ENCODE assay signal across 31 mouse cellular contexts in the genomic region with DNA sequence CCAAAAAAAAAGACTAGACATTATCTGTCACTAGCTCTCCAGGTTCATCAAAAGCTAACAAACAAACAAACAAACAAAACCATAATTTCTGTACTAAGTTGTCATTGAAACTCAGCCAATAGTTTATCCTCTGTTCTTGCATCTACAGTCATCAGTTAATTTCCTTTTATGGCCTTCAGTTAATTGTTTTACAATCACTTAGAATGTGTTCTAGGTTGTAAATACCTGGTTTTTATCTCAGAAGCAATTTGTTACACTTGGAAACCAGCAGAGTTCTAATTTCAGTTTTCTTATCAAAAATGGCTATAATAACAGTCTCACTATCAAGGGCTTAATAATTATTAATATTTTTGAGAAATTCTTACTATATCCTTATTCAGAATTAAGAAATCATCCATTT. TPM values are rescaled to one million over a fixed set of nuclear protein-coding genes. Genes with fewer than 3 reads are reported as not detected.
"Had no signal": no experiment of that assay in that cellular context is flagged by ENCODE, and none has a peak within 500 bp of the region (broad histone marks: within the 10 kb centered on the region; RNA-seq: fewer than 3 reads in every experiment).

No protein-coding gene starts in this region.

- H3K9ac ChIP-seq: heart, embryonic 13.5 days; heart, embryonic 15.5 days; hindbrain, embryonic 13.5 days; hindbrain, embryonic 15.5 days; kidney, embryonic 15.5 days; limb, embryonic 13.5 days; limb, embryonic 15.5 days; liver, embryonic 12.5 days; liver, embryonic 14.5 days had no signal

- H3K27ac ChIP-seq: heart, adult 2 months; heart, embryonic 13.5 days; heart, embryonic 15.5 days; hindbrain, embryonic 13.5 days; hindbrain, embryonic 15.5 days; hindbrain, postnatal 0 days; kidney, embryonic 15.5 days; kidney, postnatal 0 days; limb, embryonic 13.5 days; limb, embryonic 15.5 days; liver, embryonic 12.5 days; liver, embryonic 14.5 days had no signal

- H3K4me2 ChIP-seq: heart, embryonic 11.5 days; heart, embryonic 13.5 days; heart, embryonic 15.5 days; hindbrain, embryonic 13.5 days; hindbrain, embryonic 15.5 days; kidney, embryonic 15.5 days; limb, embryonic 13.5 days; limb, embryonic 15.5 days; liver, embryonic 12.5 days had no signal

- H3K36me3 ChIP-seq: heart, embryonic 13.5 days; heart, embryonic 15.5 days; hindbrain, embryonic 13.5 days; hindbrain, embryonic 15.5 days; kidney, embryonic 15.5 days; limb, embryonic 13.5 days; limb, embryonic 15.5 days; liver, embryonic 12.5 days had no signal

- H3K9me3 ChIP-seq: heart, embryonic 13.5 days; heart, embryonic 15.5 days; hindbrain, embryonic 13.5 days; hindbrain, embryonic 15.5 days; kidney, embryonic 15.5 days; limb, embryonic 13.5 days; limb, embryonic 15.5 days; liver, embryonic 12.5 days had no signal

- H3K4me1 ChIP-seq: heart, embryonic 13.5 days; heart, embryonic 15.5 days; hindbrain, embryonic 13.5 days; hindbrain, embryonic 15.5 days; kidney, embryonic 15.5 days; limb, embryonic 13.5 days; limb, embryonic 15.5 days; liver, embryonic 12.5 days had no signal

- H3K27me3 ChIP-seq: heart, embryonic 13.5 days; heart, embryonic 15.5 days; hindbrain, embryonic 13.5 days; hindbrain, embryonic 15.5 days; kidney, embryonic 15.5 days; limb, embryonic 13.5 days; limb, embryonic 15.5 days; liver, embryonic 12.5 days had no signal

- H3K4me3 ChIP-seq: heart, adult 2 months; heart, embryonic 13.5 days; heart, embryonic 15.5 days; hindbrain, embryonic 13.5 days; hindbrain, embryonic 15.5 days; kidney, embryonic 15.5 days; limb, embryonic 13.5 days; limb, embryonic 15.5 days; liver, embryonic 12.5 days had no signal

- ATAC-seq: hindbrain, postnatal 0 days; liver, embryonic 12.5 days had no signal

- DNase-seq: gastrocnemius, postnatal 14 days; gastrocnemius, postnatal 36 days; heart, adult 11 months; heart, adult 2 months; heart, postnatal 14 days; heart, postnatal 36 days; kidney, adult 18-20 months; kidney, adult 8-10 months; kidney, postnatal 14 days; kidney, postnatal 36 days; layer of hippocampus, adult 9-11 months; layer of hippocampus, postnatal 36 days; left cerebral cortex, postnatal 4 days had no signal

RNA-seq across cellular contexts. Expression of a gene that starts 3.1 kb away (rescaled TPM):
- polyA plus RNA-seq: gonadal fat pad, adult 2 months; heart, adult 2 months; heart, embryonic 11.5 days; heart, embryonic 13.5 days; heart, embryonic 15.5 days; heart, postnatal 0 days; hindbrain, embryonic 11.5 days; hindbrain, embryonic 13.5 days; hindbrain, embryonic 15.5 days; hindbrain, postnatal 0 days; kidney, embryonic 15.5 days; kidney, postnatal 0 days; large intestine, adult 2 months; limb, embryonic 11.5 days; limb, embryonic 13.5 days; limb, embryonic 15.5 days; liver, adult 2 months; liver, embryonic 12.5 days; liver, embryonic 14.5 days had no signal

RNA-seq across cellular contexts. Expression of a gene that starts 37.4 kb away (rescaled TPM):
- polyA plus RNA-seq: gonadal fat pad, adult 2 months; heart, adult 2 months; heart, embryonic 11.5 days; heart, embryonic 13.5 days; heart, embryonic 15.5 days; heart, postnatal 0 days; hindbrain, embryonic 11.5 days; hindbrain, embryonic 13.5 days; hindbrain, embryonic 15.5 days; hindbrain, postnatal 0 days; kidney, embryonic 15.5 days; kidney, postnatal 0 days; large intestine, adult 2 months; limb, embryonic 11.5 days; limb, embryonic 13.5 days; limb, embryonic 15.5 days; liver, adult 2 months; liver, embryonic 12.5 days; liver, embryonic 14.5 days had no signal
